Comparison of ENCODE assay signal across 8 mouse cellular contexts in the genomic region with DNA sequence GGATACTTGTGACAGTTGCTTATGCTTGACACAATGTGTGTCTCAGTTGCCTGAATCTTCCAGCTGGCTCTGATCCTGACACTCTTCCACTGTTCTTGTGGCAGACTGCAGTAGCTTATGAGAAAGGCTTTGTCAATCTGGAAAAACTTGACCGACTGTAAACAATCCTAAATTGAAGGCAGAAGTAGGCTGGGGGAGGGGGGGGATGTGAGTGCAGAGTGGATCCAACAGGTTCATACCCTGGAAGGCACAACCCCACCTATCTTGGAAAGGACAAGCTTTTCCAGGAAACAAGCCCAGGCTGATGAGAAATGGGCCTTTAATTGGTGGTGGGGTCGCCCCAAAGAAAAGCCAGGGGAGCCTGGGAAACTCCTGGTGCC. TPM values are rescaled to one million over a fixed set of nuclear protein-coding genes. Genes with fewer than 3 reads are reported as not detected.
DNase-seq lines count a peak whose midpoint lies in the region; ATAC-seq and TF ChIP-seq lines count a peak whose summit lies in the region.

No protein-coding gene starts in this region.

- peak; percentile 39 to 47 for DNase-seq in cerebellum, postnatal 10 days
- DNase-seq in cerebellum, postnatal 25 days, result no peak
- DNase-seq in hindbrain, postnatal 0 days (ENCODE audit: low spot score), result peak; percentile 51
- DNase-seq in lung, embryonic 14.5 days, result peak; percentile 83
- DNase-seq in spleen, postnatal 14 days (ENCODE audit: low spot score in 2 of 2), result no peak
- no peak for DNase-seq in layer of hippocampus, postnatal 25 days (ENCODE audit: extremely low spot score in 1 of 2, low spot score in 1 of 2)
- no peak for DNase-seq in adrenal gland, postnatal 14 days

- H3K4me3 ChIP-seq in bone marrow macrophage, adult 2 months (ENCODE audit: insufficient read depth, low read length), result peak overlapping the region; percentile 80
- peak overlapping the region; percentile 63 for H3K4me3 ChIP-seq in hindbrain, postnatal 0 days (ENCODE audit: low read length)
- H3K4me3 ChIP-seq in lung, embryonic 14.5 days (ENCODE audit: low read depth, low read length), result peak overlapping the region; percentile 58

- no peak for ATAC-seq in hindbrain, postnatal 0 days
- peak; percentile 37 for ATAC-seq in lung, embryonic 14.5 days (ENCODE audit: insufficient read depth)

- WGBS in hindbrain, postnatal 0 days, result 13% methylated on average over 1 of the region's 2 CpGs
- 13% methylated on average over 2 of the region's 2 CpGs for WGBS in lung, embryonic 14.5 days

- H3K9me3 ChIP-seq in hindbrain, postnatal 0 days (ENCODE audit: low read length), result no peaks in the 10 kb centered on the region
- H3K9me3 ChIP-seq in lung, embryonic 14.5 days (ENCODE audit: low read depth, low read length), result no peaks in the 10 kb centered on the region

- TF ChIP-seq POLR2A in bone marrow macrophage, adult 2 months (IDR thresholded peaks at IDR 0.05; ENCODE audit: borderline replicate concordance, low read depth, low read length), result no peak

- H3K36me3 ChIP-seq in hindbrain, postnatal 0 days (ENCODE audit: insufficient read depth, low read length), result no peaks in the 10 kb centered on the region
- H3K36me3 ChIP-seq in lung, embryonic 14.5 days (ENCODE audit: insufficient read depth), result 0 out of 2 replicates have a peak, but pooled peaks cover 4% of the 10 kb centered on the region

- H3K27ac ChIP-seq in bone marrow macrophage, adult 2 months (ENCODE audit: insufficient read depth, low read depth, low read length), result peak overlapping the region; percentile 98
- H3K27ac ChIP-seq in hindbrain, postnatal 0 days, result peak overlapping the region; percentile 68
- peak overlapping the region; percentile 78 for H3K27ac ChIP-seq in lung, embryonic 14.5 days (ENCODE audit: low read depth)

- peak overlapping the region; percentile 96 for H3K4me2 ChIP-seq in hindbrain, postnatal 0 days (ENCODE audit: low read depth, low read length)
- H3K4me2 ChIP-seq in lung, embryonic 14.5 days, result peak overlapping the region; percentile 90

- H3K9ac ChIP-seq in hindbrain, postnatal 0 days (replicated peaks; ENCODE audit: low read length), result peak overlapping the region; percentile 56
- peak overlapping the region; percentile 58 for H3K9ac ChIP-seq in lung, embryonic 14.5 days

- TF ChIP-seq CTCF in bone marrow macrophage, adult 2 months (IDR thresholded peaks at IDR 0.05; ENCODE audit: low read depth, low read length), result no peak
- TF ChIP-seq CTCF in hindbrain, postnatal 0 days (IDR thresholded peaks at IDR 0.05; ENCODE audit: low read depth), result no peak
- TF ChIP-seq CTCF in lung, embryonic 14.5 days (IDR thresholded peaks at IDR 0.05; ENCODE audit: low read depth), result no peak

- peaks cover 42% of the 10 kb centered on the region for H3K4me1 ChIP-seq in bone marrow macrophage, adult 2 months (ENCODE audit: control insufficient read depth, insufficient read depth, low read length)
- 0 out of 2 replicates have a peak, but pooled peaks cover 9% of the 10 kb centered on the region for H3K4me1 ChIP-seq in hindbrain, postnatal 0 days (ENCODE audit: insufficient read depth, low read length)
- H3K4me1 ChIP-seq in lung, embryonic 14.5 days (ENCODE audit: insufficient read depth), result no peaks in the 10 kb centered on the region; the same call in 1 of the 2 replicates

- no peaks in the 10 kb centered on the region for H3K27me3 ChIP-seq in hindbrain, postnatal 0 days (ENCODE audit: insufficient read depth, low read length)
- H3K27me3 ChIP-seq in lung, embryonic 14.5 days (ENCODE audit: insufficient read depth, low read length), result peaks cover 3% of the 10 kb centered on the region; the same call in 1 of the 2 replicates

RNA-seq across cellular contexts. Expression of gene Dhrs3, which starts 2.6 kb away (rescaled TPM):
- 661 and 687 TPM in 2 replicates for polyA plus RNA-seq in bone marrow macrophage, adult 2 months (2012; ENCODE audit: insufficient read depth, insufficient read length, missing spikeins)
- total RNA-seq in hindbrain, postnatal 0 days (2014; rRNA removed), result 35.5 and 40.1 TPM in 2 replicates
- 51.8 and 59.8 TPM in 2 replicates for polyA plus RNA-seq in hindbrain, postnatal 0 days (2015; fragmentation: Nextera tagmentation; extraction: Ambion mirVana)
- polyA plus RNA-seq in lung, embryonic 14.5 days (2014; fragmentation: Nextera tagmentation; extraction: Ambion mirVana), result 36.5 and 41.3 TPM in 2 replicates
- 10 to 100 TPM; 29.6 to 30.6 TPM for total RNA-seq in layer of hippocampus, postnatal 25 days (2021)
- total RNA-seq in adrenal gland, postnatal 14 days (2021), result 78.1 and 95.5 TPM in 2 replicates

Comparison
In these comparisons a context has a peak if more than half of its experiments do, and no peak if none do; other contexts are left out.
1. DNase-seq: peak in cerebellum, postnatal 10 days (2 of 2), hindbrain, postnatal 0 days (single experiment) and lung, embryonic 14.5 days (single experiment); none in cerebellum, postnatal 25 days (0 of 2), spleen, postnatal 14 days (0 of 2), layer of hippocampus, postnatal 25 days (0 of 2) and adrenal gland, postnatal 14 days (single experiment).
2. Peak in every context shown above with its lines, with median percentiles within 50 percentile points of each other: H3K27ac ChIP-seq and H3K4me3 ChIP-seq.